Mouse (Mus musculus): ENCODE measurements around the gene Dcst2. TPM values are rescaled to one million over a fixed set of nuclear protein-coding genes. Genes with fewer than 3 reads are reported as not detected.
A peak's percentile ranks its signal among the peaks of the same experiment; 100 is the strongest.

Dcst2 gene
- polyA plus RNA-seq, 1 experiment from 2014 or later = not detected

DNA sequence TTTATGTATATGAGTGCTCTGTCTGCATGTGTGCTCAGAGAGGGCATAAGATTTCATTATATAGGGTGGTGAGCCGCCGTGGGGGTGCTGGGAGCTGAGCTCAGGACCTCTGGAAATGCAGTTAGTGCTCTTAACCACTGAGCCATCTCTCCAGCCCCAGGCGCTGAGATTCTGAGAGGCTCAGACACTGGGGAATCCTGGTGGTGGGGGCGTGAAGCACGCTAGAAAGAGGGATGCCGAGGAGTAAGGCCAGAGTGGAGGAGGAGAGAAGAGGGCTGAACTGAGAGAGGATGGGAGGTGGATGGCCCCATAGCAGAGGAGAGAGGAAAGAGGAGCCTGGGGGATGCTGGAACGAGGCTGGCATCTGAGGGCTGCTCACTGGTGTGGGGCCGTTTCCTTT, 2.9 kb downstream of the Dcst2 start:
- Histone ChIP-seq H3K4me2 (no peak overlapping the region), H3K4me1 (replicated peaks) (peaks cover 4% of the 10 kb centered on the region; the same call in 1 of the 2 replicates), H3K36me3 (no peaks in the 10 kb centered on the region), H3K9ac (no peak overlapping the region), H3K27ac (ENCODE audit: poor library complexity, severe bottlenecking) (no peak overlapping the region), H3K9me3 (replicated peaks) (no peaks in the 10 kb centered on the region), H3K27me3 (replicated peaks) (peaks cover 33% of the 10 kb centered on the region; the same call in 1 of the 2 replicates), H3K4me3 (no peak overlapping the region)
- 70% methylated on average over 8 of the region's 8 CpGs for WGBS
- no peak for ATAC-seq (ENCODE audit: insufficient number of reproducible peaks, low FRiP score)

DNA sequence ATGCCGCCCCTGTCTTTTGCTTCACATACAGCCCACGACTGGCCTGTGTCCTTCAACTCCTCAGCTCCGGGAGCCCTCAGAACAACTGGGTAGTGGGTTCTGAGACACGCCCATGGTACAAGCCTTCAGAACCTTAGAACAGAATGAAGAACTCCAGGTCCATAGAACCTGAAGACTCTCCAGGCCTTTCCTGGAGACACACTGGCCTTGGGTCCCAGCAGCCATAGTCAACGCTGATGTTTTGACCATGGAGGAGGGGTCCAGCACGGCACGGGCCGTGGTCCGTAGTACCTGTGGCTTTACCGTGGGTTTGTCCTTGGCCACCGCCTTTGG, 3.3 kb downstream of the Dcst2 start, which contains the start of gene Dcst1:
TSS of gene Dcst1 (minus strand) at position 101 of the 333 bp plus-strand sequence.
- H3K4me1 ChIP-seq (replicated peaks) = peaks cover 4% of the 10 kb centered on the region; the same call in 1 of the 2 replicates
- no peaks in the 10 kb centered on the region for H3K36me3 ChIP-seq
- H3K9me3 ChIP-seq (replicated peaks) = no peaks in the 10 kb centered on the region
- WGBS = 87% methylated on average over 11 of the region's 11 CpGs
- H3K27ac ChIP-seq (ENCODE audit: poor library complexity, severe bottlenecking) = no peak within 1 kb of the TSS
- no peak within 1 kb of the TSS for H3K4me2 ChIP-seq
- ATAC-seq (ENCODE audit: insufficient number of reproducible peaks, low FRiP score) = no peak
- H3K4me3 ChIP-seq = no peak within 1 kb of the TSS
- peaks cover 33% of the 10 kb centered on the region; the same call in 1 of the 2 replicates for H3K27me3 ChIP-seq (replicated peaks)
- H3K9ac ChIP-seq = no peak within 1 kb of the TSS

DNA sequence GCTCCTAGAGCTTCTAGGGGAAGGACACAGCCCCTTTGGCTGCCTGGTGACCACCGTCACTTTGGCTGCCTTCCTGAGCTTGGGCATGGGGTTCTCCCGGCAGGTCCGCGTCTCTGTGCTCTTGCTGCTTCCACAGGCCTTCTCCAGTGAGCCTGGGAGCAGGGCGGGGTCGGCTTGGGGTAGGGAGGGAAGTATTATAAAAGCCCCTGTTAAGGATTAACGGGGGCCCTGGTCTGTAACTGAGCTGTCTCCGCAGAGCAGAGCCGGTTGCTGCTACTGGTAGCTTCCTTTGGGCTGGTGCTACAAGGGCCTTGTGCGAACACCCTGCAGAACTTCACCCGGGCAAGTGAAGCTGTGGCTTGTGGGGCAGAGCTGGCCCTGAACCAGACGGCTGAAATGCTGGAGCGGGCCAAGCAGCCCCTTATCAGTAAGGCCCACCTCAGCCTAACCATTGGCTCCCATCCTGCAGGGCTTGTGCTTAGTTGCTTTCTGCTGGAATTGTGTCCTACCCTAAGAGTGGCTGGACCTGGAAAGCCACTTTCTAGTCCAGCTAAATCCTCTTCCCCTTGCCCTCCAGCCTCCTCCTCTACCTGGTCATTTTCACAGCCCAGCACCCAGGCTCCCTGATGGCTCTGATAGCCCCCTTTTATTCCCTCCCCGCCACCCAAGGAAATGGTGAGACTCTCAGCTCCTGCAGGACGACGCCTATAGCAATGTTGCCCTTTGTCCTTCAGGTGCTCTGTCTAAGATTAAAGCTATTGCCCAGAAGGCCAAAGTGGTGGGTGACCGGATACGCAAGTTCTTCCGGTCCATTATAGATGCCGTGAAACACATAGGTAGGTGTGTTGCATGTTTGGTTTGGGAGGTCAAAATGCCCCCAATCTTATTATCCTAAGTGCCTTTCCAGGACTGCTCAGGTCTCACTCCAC, 4.0 kb downstream of the Dcst2 start:
- H3K36me3 ChIP-seq = no peaks in the 10 kb centered on the region
- H3K27me3 ChIP-seq (replicated peaks) = peaks cover 36% of the 10 kb centered on the region; the same call in 1 of the 2 replicates
- WGBS = 66% methylated on average over 20 of the region's 20 CpGs
- H3K9ac ChIP-seq = no peak overlapping the region
- H3K4me1 ChIP-seq (replicated peaks) = peaks cover 4% of the 10 kb centered on the region; the same call in 1 of the 2 replicates
- no peak overlapping the region for H3K27ac ChIP-seq (ENCODE audit: poor library complexity, severe bottlenecking)
- no peak for ATAC-seq (ENCODE audit: insufficient number of reproducible peaks, low FRiP score)
- H3K4me2 ChIP-seq = no peak overlapping the region
- no peak overlapping the region for H3K4me3 ChIP-seq
- no peaks in the 10 kb centered on the region for H3K9me3 ChIP-seq (replicated peaks)

DNA sequence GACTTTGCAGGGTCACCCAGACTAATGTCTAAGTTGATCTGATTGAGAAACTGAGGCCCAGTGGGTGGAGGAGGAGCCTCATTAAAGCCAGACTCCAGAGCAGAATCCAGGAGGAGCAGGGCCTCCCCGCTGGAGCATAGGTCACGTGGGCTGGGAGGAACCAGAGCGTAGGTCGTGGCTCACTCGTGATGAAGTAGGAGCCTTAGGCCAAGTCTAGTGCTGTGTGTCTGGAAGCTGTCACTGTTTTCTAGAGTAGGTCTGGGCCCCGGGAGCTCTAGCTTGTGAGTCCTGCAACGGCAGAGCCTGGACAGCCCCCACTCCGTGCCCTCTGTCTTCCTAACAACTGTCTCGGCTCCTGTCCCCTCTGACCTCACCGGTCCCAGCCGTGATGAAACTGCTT, 5.6 kb downstream of the Dcst2 start:
- no peaks in the 10 kb centered on the region for H3K36me3 ChIP-seq
- H3K9me3 ChIP-seq (replicated peaks) = no peaks in the 10 kb centered on the region
- ATAC-seq (ENCODE audit: insufficient number of reproducible peaks, low FRiP score) = no peak
- H3K27me3 ChIP-seq (replicated peaks) = peaks cover 36% of the 10 kb centered on the region; the same call in 1 of the 2 replicates
- 40% methylated on average over 11 of the region's 11 CpGs for WGBS
- H3K4me2 ChIP-seq = no peak overlapping the region
- H3K9ac ChIP-seq = no peak overlapping the region
- no peak overlapping the region for H3K27ac ChIP-seq (ENCODE audit: poor library complexity, severe bottlenecking)
- H3K4me3 ChIP-seq = no peak overlapping the region
- peaks cover 4% of the 10 kb centered on the region; the same call in 1 of the 2 replicates for H3K4me1 ChIP-seq (replicated peaks)

DNA sequence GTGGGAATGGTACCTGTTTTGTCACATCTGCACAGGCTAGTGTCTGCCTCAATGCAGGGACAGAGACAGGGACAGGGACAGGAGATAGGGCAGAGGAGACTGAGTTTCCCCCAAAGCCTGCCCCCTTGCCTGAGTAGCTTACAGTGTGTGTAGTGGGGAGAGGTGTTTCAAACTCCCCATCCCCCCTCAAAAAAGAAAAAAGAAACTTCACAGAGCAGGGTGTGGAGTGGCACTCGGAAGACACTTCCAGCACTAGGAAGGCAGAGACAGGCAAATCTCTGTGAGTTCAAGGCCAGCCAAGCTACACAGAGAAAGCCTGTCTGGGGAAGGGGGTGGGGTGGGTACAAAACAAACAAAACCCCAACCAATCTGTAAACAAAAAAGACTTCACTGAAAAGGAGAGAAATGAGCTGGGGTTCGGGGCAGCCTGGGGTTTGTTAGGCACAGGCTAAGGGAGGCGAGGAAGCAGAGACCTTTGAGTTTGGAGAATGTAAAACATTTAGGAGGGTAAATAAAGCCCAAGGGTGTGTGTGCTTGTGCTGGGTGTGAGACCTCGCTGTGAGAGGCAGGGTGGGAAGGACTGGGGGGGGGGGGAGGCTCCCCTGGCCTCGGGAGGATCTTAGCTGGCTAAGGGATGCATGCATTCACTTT, 11.9 kb downstream of the Dcst2 start:
- H3K4me3 ChIP-seq = no peak overlapping the region
- no peak overlapping the region for H3K9ac ChIP-seq
- no peaks in the 10 kb centered on the region for H3K36me3 ChIP-seq
- peaks cover 16% of the 10 kb centered on the region for H3K4me1 ChIP-seq (replicated peaks)
- ATAC-seq (ENCODE audit: insufficient number of reproducible peaks, low FRiP score) = no peak
- no peak overlapping the region for H3K27ac ChIP-seq (ENCODE audit: poor library complexity, severe bottlenecking)
- H3K27me3 ChIP-seq (replicated peaks) = 0 out of 2 replicates have a peak, but pooled peaks cover 9% of the 10 kb centered on the region
- H3K9me3 ChIP-seq (replicated peaks) = no peaks in the 10 kb centered on the region
- H3K4me2 ChIP-seq = no peak overlapping the region
- WGBS = 45% methylated on average over 5 of the region's 5 CpGs

DNA sequence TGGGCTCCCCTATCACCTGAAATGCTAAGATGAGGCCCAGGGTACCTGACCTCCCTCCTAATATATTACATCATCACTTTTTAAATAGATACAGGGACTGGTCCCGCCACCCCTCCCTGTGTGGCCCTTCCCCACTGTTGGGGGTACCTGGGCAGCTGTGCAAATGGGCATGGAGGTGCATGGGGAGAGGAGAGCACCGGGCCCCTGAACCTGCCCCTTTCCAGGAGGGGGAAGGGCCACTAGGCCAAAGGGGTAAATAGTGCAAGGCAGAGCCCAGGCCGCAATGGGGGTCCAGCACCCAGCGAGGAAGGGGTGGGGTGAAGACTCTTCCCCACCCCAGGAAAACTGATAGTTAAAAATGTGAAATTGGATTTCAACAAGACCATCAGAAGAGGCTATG, 16.1 kb downstream of the Dcst2 start:
- peaks cover 23% of the 10 kb centered on the region for H3K36me3 ChIP-seq
- 0 out of 2 replicates have a peak overlapping the region, but pooled peaks have one; percentile 4 for H3K9ac ChIP-seq
- H3K27me3 ChIP-seq (replicated peaks) = no peaks in the 10 kb centered on the region
- no peak overlapping the region for H3K27ac ChIP-seq (ENCODE audit: poor library complexity, severe bottlenecking)
- no peaks in the 10 kb centered on the region for H3K9me3 ChIP-seq (replicated peaks)
- peak overlapping the region; percentile 81 for H3K4me2 ChIP-seq
- peaks cover 20% of the 10 kb centered on the region for H3K4me1 ChIP-seq (replicated peaks)
- no peak overlapping the region for H3K4me3 ChIP-seq
- peak; percentile 6; the same call in 1 of the 2 replicates for ATAC-seq (ENCODE audit: insufficient number of reproducible peaks, low FRiP score)
- WGBS = 63% methylated on average over 4 of the region's 4 CpGs

DNA sequence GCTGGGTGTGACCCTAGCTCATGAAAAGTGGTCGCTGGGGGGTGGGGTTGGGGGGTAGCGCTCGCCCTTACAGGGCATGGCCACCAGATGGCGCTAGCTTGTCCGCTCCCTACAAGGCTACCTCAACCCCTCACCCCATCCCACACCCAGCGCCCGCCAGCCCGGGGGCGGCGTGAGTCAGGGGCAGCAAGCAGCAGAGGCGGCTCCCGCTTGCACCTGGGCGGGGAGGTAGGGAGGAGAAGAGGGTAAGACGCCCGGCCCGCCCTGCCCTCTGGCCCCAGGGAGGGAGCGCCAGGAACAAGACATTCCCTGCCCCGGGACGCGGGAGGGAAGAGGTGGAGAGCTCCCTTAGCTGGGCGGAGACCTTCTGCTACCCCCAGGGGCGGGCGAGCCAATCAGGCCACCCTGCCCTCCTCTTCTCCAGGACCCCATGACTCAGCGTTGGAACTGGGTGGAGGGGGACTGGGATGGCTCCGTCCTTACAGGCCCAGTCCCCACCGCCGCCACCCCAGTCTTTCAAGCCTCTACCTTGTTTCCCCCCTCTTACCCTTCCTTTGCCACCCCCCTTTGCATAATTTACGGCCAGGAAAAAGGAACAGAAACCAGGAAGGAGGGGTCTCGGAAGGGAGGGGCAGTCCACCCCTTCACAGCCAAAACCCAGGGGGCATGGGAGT, 16.8 kb downstream of the Dcst2 start:
- WGBS = 3% methylated on average over 29 of the region's 29 CpGs
- Histone ChIP-seq H3K36me3 (peaks cover 23% of the 10 kb centered on the region), H3K27ac (ENCODE audit: poor library complexity, severe bottlenecking) (0 out of 2 replicates have a peak overlapping the region, but pooled peaks have one; percentile 1), H3K4me2 (peak overlapping the region; percentile 81), H3K9ac (peak overlapping the region; percentile 74), H3K9me3 (replicated peaks) (no peaks in the 10 kb centered on the region), H3K4me3 (peak overlapping the region; percentile 59), H3K4me1 (replicated peaks) (peaks cover 20% of the 10 kb centered on the region), H3K27me3 (replicated peaks) (no peaks in the 10 kb centered on the region)
- peak; percentile 85 for ATAC-seq (ENCODE audit: insufficient number of reproducible peaks, low FRiP score)

DNA sequence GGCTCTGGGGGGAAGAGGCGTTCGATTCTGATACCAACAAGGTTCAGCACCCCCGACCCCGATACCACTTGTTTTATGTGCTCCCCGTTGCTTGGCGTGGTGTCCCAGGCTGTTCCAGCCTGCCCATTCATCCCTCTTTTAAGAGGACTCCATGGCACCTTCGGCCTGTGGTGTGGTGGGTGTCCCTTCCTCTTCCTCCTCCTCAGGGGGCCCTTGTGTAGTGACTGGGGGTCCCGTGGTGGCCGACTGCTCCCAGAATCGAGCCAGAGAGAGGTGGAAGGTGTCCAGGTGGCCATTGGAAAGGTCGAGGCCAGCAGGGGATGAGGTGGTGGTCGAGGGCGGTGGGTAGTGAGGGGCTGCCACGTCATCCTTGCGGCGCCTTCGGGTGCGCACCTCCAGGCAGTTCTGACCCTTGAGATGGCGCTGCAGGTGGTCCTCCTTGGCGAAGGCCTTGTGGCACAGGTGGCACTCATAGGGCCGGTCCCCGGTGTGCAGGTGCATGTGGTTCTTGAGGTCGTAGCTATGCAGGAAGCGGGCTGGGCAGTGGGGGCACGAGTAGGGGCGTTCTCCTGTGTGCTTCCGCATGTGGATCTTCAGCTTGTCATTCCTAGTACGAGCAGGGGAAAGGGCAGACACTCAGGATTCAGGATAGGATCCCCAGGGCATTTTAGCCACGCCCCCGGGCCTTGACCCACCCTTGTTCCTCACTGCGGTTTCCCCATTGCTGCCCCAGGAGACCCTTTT, 17.8 kb downstream of the Dcst2 start:
- peaks cover 22% of the 10 kb centered on the region for H3K4me1 ChIP-seq (replicated peaks)
- ATAC-seq (ENCODE audit: insufficient number of reproducible peaks, low FRiP score) = no peak
- no peak overlapping the region for H3K27ac ChIP-seq (ENCODE audit: poor library complexity, severe bottlenecking)
- peaks cover 23% of the 10 kb centered on the region for H3K36me3 ChIP-seq
- peak overlapping the region; percentile 81; the same call in 1 of the 2 replicates for H3K4me2 ChIP-seq
- WGBS = 84% methylated on average over 31 of the region's 31 CpGs
- H3K27me3 ChIP-seq (replicated peaks) = no peaks in the 10 kb centered on the region
- H3K4me3 ChIP-seq = no peak overlapping the region
- no peak overlapping the region for H3K9ac ChIP-seq
- H3K9me3 ChIP-seq (replicated peaks) = no peaks in the 10 kb centered on the region

DNA sequence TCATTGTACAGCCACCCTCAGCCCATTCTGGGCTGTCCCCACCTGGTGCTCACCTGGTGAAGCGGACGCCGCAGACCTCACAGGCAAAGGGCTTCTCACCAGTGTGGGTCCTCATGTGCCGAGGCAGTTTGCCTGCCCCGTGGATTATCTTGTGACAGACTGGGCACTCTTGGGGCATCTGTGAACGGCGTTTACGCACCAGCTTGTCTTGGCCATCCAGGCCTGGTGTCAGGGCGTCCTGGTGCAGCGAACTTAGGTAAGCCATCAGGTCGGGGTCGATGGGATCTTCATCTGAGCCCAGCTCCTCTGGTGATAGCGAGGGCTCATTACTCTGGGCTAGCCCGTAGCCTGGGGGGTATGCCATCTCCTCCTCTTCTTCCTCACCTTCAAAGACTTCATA, 18.5 kb downstream of the Dcst2 start:
- no peak overlapping the region for H3K27ac ChIP-seq (ENCODE audit: poor library complexity, severe bottlenecking)
- no peak for ATAC-seq (ENCODE audit: insufficient number of reproducible peaks, low FRiP score)
- no peak overlapping the region for H3K4me2 ChIP-seq
- no peaks in the 10 kb centered on the region for H3K9me3 ChIP-seq (replicated peaks)
- H3K4me3 ChIP-seq = no peak overlapping the region
- peaks cover 23% of the 10 kb centered on the region for H3K36me3 ChIP-seq
- H3K9ac ChIP-seq = no peak overlapping the region
- peaks cover 27% of the 10 kb centered on the region for H3K4me1 ChIP-seq (replicated peaks)
- WGBS = 93% methylated on average over 14 of the region's 14 CpGs
- H3K27me3 ChIP-seq (replicated peaks) = no peaks in the 10 kb centered on the region

DNA sequence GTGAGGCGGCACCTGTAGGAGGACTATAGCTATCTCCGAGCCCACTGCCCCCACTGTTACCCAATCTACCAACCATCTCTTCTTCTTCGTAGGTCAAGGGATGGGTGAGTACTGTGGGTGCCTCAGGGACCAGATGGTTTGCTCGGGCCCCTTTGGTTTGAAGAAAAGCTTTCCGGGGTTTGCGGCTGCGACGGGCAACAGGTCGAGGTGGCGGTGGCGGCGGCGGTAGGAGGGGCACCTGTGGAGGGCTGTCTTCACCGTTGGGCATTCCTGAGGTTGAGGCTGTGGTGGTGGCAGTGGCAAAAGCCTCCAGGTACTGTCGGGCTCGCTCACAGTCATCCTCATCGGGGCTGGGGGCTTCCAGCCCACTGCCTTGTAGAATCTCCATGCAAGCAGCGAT, 18.9 kb downstream of the Dcst2 start:
- Histone ChIP-seq H3K9ac (no peak overlapping the region), H3K36me3 (peaks cover 23% of the 10 kb centered on the region), H3K4me3 (no peak overlapping the region), H3K4me1 (replicated peaks) (peaks cover 27% of the 10 kb centered on the region), H3K9me3 (replicated peaks) (no peaks in the 10 kb centered on the region), H3K4me2 (no peak overlapping the region), H3K27me3 (replicated peaks) (no peaks in the 10 kb centered on the region), H3K27ac (ENCODE audit: poor library complexity, severe bottlenecking) (no peak overlapping the region)
- no peak for ATAC-seq (ENCODE audit: insufficient number of reproducible peaks, low FRiP score)
- whole genome bisulfite sequencing = 93% methylated on average over 18 of the region's 18 CpGs
